Mouse (Mus musculus): ENCODE measurements at regions not wholly inside any gene's neighbourhood (a gene's known extent, or its start where the extent isn't known, plus 50 kb on each side); places are given as distances from the start of the nearest gene placed in this dataset.

DNA sequence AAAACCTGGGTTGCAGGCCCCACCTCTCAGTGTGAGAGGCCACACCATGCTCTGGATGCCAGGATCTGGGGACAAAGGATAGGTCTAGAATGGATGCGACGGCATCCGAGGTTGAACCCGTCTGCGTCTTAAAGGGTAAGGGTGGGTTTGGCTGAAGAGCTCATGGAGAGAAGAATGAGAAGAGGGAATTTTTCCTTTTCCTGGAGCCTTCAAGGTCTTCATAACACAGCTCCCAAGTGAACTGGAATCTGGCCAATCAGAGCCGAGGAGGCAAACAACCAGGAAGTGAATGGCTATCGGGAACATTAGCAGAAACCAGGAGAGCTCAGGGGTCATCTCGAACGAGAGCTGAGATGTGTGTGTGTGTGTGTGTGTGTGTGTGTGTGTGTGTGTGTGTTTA is 320.1 kb downstream of the Med13l start:
- no peak for DNase-seq

- DNase-seq: no peak
These were observed 321.4 kb downstream of the Med13l start for GRCm38 (mm10) chr5:118881886-118882285.

GRCm38 (mm10) chr5:118888131-118888530 is 327.7 kb downstream of the Med13l start:
- no peak for DNase-seq

GRCm38 (mm10) chr5:118891131-118891530 is 330.7 kb downstream of the Med13l start:
- no peak for DNase-seq

DNA sequence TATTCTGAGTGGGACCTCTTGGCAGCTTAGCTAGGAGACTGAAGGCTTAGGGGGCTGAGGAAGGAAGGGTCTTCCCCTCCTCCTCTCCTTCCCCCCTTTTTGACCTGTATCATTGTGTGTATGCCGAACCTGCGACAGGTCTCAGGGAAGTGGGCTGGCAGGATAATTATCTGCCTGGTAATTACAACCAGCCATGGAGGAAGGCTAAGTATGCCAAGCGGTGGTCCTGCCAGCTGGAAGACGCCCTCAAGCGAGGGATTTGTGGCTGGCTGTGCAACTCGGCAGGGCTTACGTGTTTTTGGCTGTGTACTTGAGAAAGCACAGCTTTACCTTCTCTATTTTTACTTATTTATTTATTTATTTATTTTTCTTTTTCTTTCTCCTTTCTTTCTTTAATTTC is 347.7 kb downstream of the Med13l start:
- no peak for DNase-seq

DNA sequence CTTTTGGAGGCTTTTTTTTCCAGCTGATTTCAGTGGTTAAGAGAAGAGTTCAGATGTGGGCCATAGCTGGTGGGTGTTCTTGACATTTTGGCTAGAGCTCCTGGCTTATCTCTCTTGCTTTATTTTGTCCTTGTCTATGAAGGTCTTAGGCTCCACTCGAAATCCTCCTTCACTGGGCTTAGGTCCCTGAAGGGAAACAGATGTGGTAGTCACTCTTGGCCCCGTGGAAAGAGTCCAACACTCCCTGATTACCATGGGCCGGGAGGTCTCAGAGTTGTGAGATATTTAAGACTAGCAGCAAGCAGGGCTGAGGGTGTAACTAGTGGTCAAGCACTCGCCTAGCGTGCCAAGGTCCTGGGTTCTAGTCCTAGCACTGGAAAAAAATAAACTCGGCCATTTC is 349.3 kb downstream of the Med13l start:
- DNase-seq: no peak

DNA sequence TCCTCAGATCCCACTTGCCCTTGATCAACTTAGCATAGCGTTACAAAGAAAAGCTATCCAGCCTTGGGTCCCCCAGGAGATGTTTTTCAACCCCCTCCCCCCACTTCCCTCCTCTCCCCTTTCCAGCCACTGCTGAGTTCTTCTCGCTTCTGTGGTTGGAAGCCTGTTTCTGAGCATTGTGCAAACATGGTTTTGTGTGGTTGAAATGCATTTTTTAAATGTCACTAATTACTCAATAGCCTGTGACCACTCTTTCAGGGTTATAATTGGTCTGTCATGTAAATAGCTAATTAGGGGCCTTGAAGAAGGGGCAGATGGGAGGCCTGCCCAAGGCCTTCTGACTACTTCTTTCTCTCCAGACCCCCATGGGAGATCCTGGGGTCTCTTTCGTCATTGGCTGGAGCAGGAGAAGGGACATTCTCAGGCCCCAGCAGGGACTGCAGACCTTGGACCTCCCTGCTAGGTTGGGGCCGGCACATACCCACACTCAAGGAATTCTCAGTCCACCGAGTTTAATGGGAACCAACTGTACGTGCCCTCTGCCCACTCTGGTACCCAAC is 353.8 kb downstream of the Med13l start:
- DNase-seq: no peak

DNA sequence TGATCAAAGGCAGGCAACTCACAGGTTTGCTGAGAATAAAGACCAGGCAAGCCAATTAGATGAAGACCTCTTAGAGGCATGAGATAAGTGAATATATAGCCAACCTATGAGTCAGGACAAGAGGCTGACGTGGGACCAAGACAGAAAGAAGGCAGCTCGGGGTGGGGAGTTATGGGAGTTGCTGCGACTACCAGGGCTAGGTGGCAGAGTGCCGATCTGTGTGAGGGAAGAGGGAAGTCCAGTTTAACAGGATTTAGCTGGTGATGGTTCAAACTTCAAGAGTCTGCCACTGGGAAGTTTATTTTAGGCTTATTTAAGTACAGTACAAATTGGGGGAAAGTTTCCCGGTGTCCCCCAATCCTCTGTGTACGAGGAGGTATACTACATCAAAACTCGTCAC is 362.9 kb downstream of the Med13l start:
- DNase-seq: no peak

- DNase-seq: no peak
These were observed 368.6 kb downstream of the Med13l start for GRCm38 (mm10) chr5:118929037-118929436.

DNA sequence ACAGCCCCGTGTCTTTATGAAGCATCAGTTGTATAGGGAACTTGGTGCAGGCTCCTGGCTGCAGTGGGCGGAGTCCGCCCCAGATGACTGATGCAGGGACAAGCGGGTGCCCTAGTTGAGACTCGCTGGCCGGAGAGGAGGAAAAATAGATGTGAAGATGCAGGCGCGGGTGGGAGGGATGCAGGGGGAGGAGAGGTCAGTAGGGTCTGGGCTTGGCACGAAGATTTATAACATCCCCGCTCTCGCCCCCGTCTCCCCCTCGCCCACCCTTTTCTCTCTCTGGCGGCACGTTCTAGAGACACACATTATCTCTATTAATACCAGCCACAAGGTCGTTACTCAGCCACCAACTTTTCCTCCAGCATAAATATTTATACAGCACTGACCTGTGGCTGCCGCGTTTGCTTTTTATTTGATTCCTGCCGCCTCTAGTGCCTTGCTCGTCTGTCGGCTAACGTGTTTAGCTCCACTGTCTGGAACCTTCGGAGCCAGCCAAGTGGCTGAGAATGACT is 369.6 kb downstream of the Med13l start:
- DNase-seq: no peak

GRCm38 (mm10) chr5:118939336-118940039 is 379.0 kb downstream of the Med13l start:
- DNase-seq: no peak

GRCm38 (mm10) chr5:118944256-118944655 is 383.8 kb downstream of the Med13l start:
- DNase-seq: no peak

DNA sequence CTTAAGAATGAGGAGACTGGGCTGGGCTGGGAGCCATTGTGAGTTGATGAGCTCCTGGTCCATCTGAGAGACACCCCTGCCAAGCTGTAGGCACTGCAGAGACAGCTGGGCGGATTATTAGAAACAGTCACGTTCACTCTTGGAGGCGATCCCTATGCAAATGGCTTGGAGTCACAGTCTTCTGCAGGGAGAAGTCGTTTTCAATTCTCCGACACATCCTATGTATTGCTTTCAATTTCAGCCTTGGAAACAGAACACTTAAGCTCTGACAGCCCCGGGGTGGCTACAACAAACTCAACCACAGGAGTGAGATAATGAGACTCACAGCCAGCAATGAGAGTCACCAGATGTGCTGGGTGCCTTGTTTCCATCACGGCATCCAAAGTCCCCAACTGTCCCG is 385.6 kb downstream of the Med13l start:
- DNase-seq: no peak

DNA sequence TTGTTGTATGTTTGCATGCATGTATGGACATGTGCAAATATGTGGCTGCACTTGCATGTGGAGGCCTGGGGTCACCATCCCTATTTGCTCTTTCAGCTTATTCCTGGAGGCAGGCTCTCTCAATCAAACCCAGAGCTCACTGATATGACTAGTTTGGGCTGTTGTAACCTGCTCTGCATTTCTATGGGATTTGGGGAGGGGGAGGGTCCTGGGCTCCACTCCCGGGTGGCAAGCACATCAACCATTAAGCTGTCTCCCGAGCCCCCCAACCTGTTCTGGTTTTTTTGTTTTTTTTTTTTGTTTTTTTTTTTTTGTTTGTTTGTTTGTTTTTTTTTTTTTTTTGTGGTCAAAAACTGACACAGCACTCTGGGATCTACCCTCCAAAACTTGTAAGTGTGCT is 386.5 kb downstream of the Med13l start:
- DNase-seq: no peak

GRCm38 (mm10) chr5:118948119-118948786 is 387.8 kb downstream of the Med13l start:
- DNase-seq: no peak

- DNase-seq: no peak
These were observed 390.6 kb downstream of the Med13l start for GRCm38 (mm10) chr5:118951067-118951466.

GRCm38 (mm10) chr5:118960521-118961001 is 400.1 kb downstream of the Med13l start:
- DNase-seq: no peak

DNA sequence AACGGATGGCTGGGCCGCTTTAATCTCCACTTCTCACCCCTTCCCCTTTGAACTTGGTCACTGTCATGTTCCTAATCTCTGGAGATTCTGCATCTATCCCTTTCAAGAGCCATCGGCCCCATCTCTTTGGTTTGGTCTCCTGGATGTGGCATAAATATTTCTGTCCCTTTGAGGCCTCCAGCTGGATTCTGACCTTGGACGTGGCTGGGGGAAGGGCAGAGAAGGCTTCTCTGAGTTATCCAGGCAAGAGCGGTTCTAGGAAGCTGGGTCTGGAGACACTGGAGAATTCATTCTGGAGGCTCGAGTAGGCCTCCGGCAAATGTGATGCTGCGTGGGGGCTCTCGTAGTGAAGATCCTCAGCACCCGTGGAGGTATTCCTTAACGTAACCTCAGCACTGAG is 400.6 kb downstream of the Med13l start:
- DNase-seq: no peak

- no peak for DNase-seq
These were observed 401.7 kb downstream of the Med13l start for GRCm38 (mm10) chr5:118962152-118962551.

- DNase-seq: no peak
These were observed 402.5 kb downstream of the Med13l start for GRCm38 (mm10) chr5:118963001-118963400.

- DNase-seq: no peak
These were observed 406.4 kb downstream of the Med13l start for GRCm38 (mm10) chr5:118966901-118967300.

- DNase-seq: no peak
These were observed 407.2 kb downstream of the Med13l start for GRCm38 (mm10) chr5:118967718-118968117.

DNA sequence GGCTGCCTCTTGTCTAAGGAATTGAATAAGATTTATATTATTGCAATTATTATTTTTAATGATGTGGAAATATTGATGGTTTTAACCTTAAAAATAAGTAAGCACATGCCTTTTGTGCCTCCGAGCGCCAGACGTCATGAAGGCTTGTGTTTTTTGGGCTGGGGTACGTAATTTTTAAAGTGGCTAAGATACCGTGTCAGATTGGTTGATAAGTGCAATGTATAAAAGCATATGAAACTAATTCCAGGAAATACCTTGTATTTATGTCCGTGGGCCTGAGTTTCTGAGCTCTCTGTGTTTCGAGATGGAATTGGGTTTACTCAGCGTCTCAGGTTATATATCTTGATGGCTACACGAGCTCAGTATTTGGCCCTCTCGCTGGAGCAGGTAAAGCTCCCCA is 414.7 kb downstream of the Med13l start:
- DNase-seq: no peak
